Mouse (Mus musculus): ENCODE results near the gene Gnai2.
A peak's percentile ranks its signal among the peaks of the same experiment; 100 is the strongest.

The Gnai2 gene

GRCm38 (mm10) chr9:107630576-107630975, 4.6 kb downstream of the Gnai2 start:
- peak; percentile 69 for DNase-seq (ENCODE audit: low spot score)

GRCm38 (mm10) chr9:107629901-107630425, 5.2 kb downstream of the Gnai2 start:
- no peak for DNase-seq (ENCODE audit: low spot score)

- no peak for DNase-seq (ENCODE audit: low spot score)
Measured at GRCm38 (mm10) chr9:107629411-107629730, 5.8 kb downstream of the Gnai2 start.

GRCm38 (mm10) chr9:107628721-107629410, 6.3 kb downstream of the Gnai2 start:
- no peak for DNase-seq (ENCODE audit: low spot score)

GRCm38 (mm10) chr9:107627387-107628255, 7.5 kb downstream of the Gnai2 start:
- DNase-seq (ENCODE audit: low spot score) = no peak

- peak; percentile 92 for DNase-seq (ENCODE audit: low spot score)
Measured at GRCm38 (mm10) chr9:107626844-107627277, 8.3 kb downstream of the Gnai2 start.

- DNase-seq (ENCODE audit: low spot score) = no peak
Measured at GRCm38 (mm10) chr9:107626158-107626843, 8.9 kb downstream of the Gnai2 start.

GRCm38 (mm10) chr9:107625351-107626128, 9.6 kb downstream of the Gnai2 start:
- DNase-seq (ENCODE audit: low spot score) = no peak

GRCm38 (mm10) chr9:107624951-107625350, 10.2 kb downstream of the Gnai2 start:
- no peak for DNase-seq (ENCODE audit: low spot score)

- no peak for DNase-seq (ENCODE audit: low spot score)
Measured at GRCm38 (mm10) chr9:107624539-107624938, 10.6 kb downstream of the Gnai2 start.

GRCm38 (mm10) chr9:107620954-107621353, 14.2 kb downstream of the Gnai2 start:
- DNase-seq (ENCODE audit: low spot score) = no peak

- DNase-seq (ENCODE audit: low spot score) = no peak
Measured at GRCm38 (mm10) chr9:107619546-107619879, 15.7 kb downstream of the Gnai2 start.

- DNase-seq (ENCODE audit: low spot score) = no peak
Measured at GRCm38 (mm10) chr9:107618778-107619545, 16.2 kb downstream of the Gnai2 start.

- DNase-seq (ENCODE audit: low spot score) = no peak
Measured at GRCm38 (mm10) chr9:107618098-107618497, 17.1 kb downstream of the Gnai2 start.

GRCm38 (mm10) chr9:107617461-107617860, 17.7 kb downstream of the Gnai2 start:
- no peak for DNase-seq (ENCODE audit: low spot score)

- no peak for DNase-seq (ENCODE audit: low spot score)
Measured at GRCm38 (mm10) chr9:107615035-107615434, 20.1 kb downstream of the Gnai2 start.

GRCm38 (mm10) chr9:107612945-107613569, 22.1 kb downstream of the Gnai2 start:
- no peak for DNase-seq (ENCODE audit: low spot score)

- DNase-seq (ENCODE audit: low spot score) = peak; percentile 99
Measured at GRCm38 (mm10) chr9:107612191-107612944, 22.8 kb downstream of the Gnai2 start.

GRCm38 (mm10) chr9:107611456-107612190, 23.5 kb downstream of the Gnai2 start:
- DNase-seq (ENCODE audit: low spot score) = no peak
